Mouse (Mus musculus) heart, embryonic 14.5 days (tissue): ENCODE measurements at regions not wholly inside any gene's neighbourhood (a gene's known extent, or its start where the extent isn't known, plus 50 kb on each side); places are given as distances from the start of the nearest gene placed in this dataset.

Experiments
- ATAC-seq: fragments of 200-750 bp; cut with Nextera tagmentation; 2 replicates; pipeline ENCODE4 v1.8.0; 2017; ENCODE audit warnings: low read depth, moderate TSS enrichment; ENCODE audit not compliant: insufficient number of reproducible peaks, insufficient read depth, low FRiP score
- H3K27ac ChIP-seq, 2 experiments: fragments of 200-500 bp in 1 of 2; fragments of 300-500 bp in 1 of 2; sonication (generic) in 1 of 2; replicated peaks in 1 of 2; 2 replicates each; pipeline ENCODE4 v1.5.1; 2012 to 2014; ENCODE audit warnings: low read depth in 2 of 2, low read length in 2 of 2, control low read depth in 1 of 2, mild to moderate bottlenecking in 1 of 2, mixed read lengths in 1 of 2; ENCODE audit not compliant: control insufficient read depth in 1 of 2, insufficient read depth in 1 of 2
- H3K27me3 ChIP-seq: fragments of 300-500 bp; sonication (generic); 2 replicates; pipeline ENCODE4 v1.6.1; 2014; ENCODE audit warnings: mild to moderate bottlenecking, low read length, control low read depth; ENCODE audit not compliant: control insufficient read depth, insufficient read depth
- H3K36me3 ChIP-seq: fragments of 300-500 bp; sonication (generic); 2 replicates; pipeline ENCODE4 v1.6.1; 2014; ENCODE audit warnings: mild to moderate bottlenecking, control low read depth, low read length, mixed read lengths; ENCODE audit not compliant: control insufficient read depth, insufficient read depth
- H3K4me1 ChIP-seq, 2 experiments: fragments of 200-500 bp in 1 of 2; fragments of 300-500 bp in 1 of 2; sonication (generic) in 1 of 2; 2 replicates each; pipeline ENCODE4 v1.6.1; 2012 to 2014; ENCODE audit warnings: low read length in 2 of 2, control low read depth in 1 of 2, mixed read lengths in 1 of 2; ENCODE audit not compliant: control insufficient read depth in 2 of 2, insufficient read depth in 2 of 2
- H3K4me2 ChIP-seq: fragments of 300-500 bp; sonication (generic); 2 replicates; pipeline ENCODE4 v1.6.1; 2014; ENCODE audit warnings: mild to moderate bottlenecking, low read length
- H3K4me3 ChIP-seq, 2 experiments: fragments of 200-500 bp in 1 of 2; fragments of 300-500 bp in 1 of 2; sonication (generic) in 1 of 2; 2 replicates each; pipeline ENCODE4 v1.5.1; 2012 to 2014; ENCODE audit warnings: low read length in 2 of 2, mild to moderate bottlenecking in 2 of 2, control low read depth in 1 of 2, low read depth in 1 of 2, moderate library complexity in 1 of 2; ENCODE audit not compliant: control insufficient read depth in 1 of 2, insufficient read depth in 1 of 2
- H3K9ac ChIP-seq: fragments of 300-500 bp; sonication (generic); 2 replicates; pipeline ENCODE4 v1.6.1; 2014; ENCODE audit warnings: mild to moderate bottlenecking, low read length
- H3K9me3 ChIP-seq: fragments of 300-500 bp; sonication (generic); 2 replicates; pipeline ENCODE4 v1.6.1; 2016; ENCODE audit warnings: low read length, control low read depth; ENCODE audit not compliant: control insufficient read depth
- WGBS: fragments of 180-500 bp; shearing (Covaris S2); extraction: QIAGEN DNeasy Blood & Tissue Kit; methylation state at CpG from one replicate; pipeline ENCODE4 v1.1.7; 2014; 5-methylcytosine and 5-hydroxymethylcytosine counted together

GRCm38 (mm10) chr14:120170733-120171132, 104.7 kb upstream of the Mbnl2 start:
- Histone ChIP-seq H3K4me2 (no peak overlapping the region), H3K9ac (no peak overlapping the region), H3K4me1 (peaks cover 0 to under 1% of the 10 kb centered on the region in 2 experiments; a peak in 1 of 4 replicates), H3K36me3 (no peaks in the 10 kb centered on the region), H3K27me3 (no peaks in the 10 kb centered on the region), H3K27ac (no peak overlapping the region), H3K4me3 (no peak overlapping the region), H3K9me3 (no peaks in the 10 kb centered on the region)
- no peak for ATAC-seq
- WGBS = 85% methylated on average over 7 of the region's 7 CpGs

- no peak overlapping the region for H3K9ac ChIP-seq
- no peak overlapping the region for H3K4me2 ChIP-seq
- no peaks in the 10 kb centered on the region for H3K9me3 ChIP-seq
- H3K4me3 ChIP-seq = no peak overlapping the region
- WGBS = 68% methylated on average over 4 of the region's 4 CpGs
- H3K36me3 ChIP-seq = no peaks in the 10 kb centered on the region
- H3K4me1 ChIP-seq = no peaks in the 10 kb centered on the region
- H3K27me3 ChIP-seq = no peaks in the 10 kb centered on the region
- no peak overlapping the region for H3K27ac ChIP-seq
- ATAC-seq = no peak
These were observed 103.4 kb upstream of the Mbnl2 start for GRCm38 (mm10) chr14:120172058-120172457.

- Histone ChIP-seq H3K27ac (no peak overlapping the region), H3K27me3 (no peaks in the 10 kb centered on the region), H3K4me1 (no peaks in the 10 kb centered on the region), H3K4me2 (no peak overlapping the region), H3K9me3 (no peaks in the 10 kb centered on the region), H3K9ac (no peak overlapping the region), H3K36me3 (no peaks in the 10 kb centered on the region), H3K4me3 (no peak overlapping the region)
- ATAC-seq = no peak
- 87% methylated on average over 8 of the region's 8 CpGs for WGBS
These were observed 102.6 kb upstream of the Mbnl2 start for GRCm38 (mm10) chr14:120172844-120173243.

GRCm38 (mm10) chr14:120174615-120175014, 100.9 kb upstream of the Mbnl2 start:
- Histone ChIP-seq H3K36me3 (no peaks in the 10 kb centered on the region), H3K9me3 (no peaks in the 10 kb centered on the region), H3K27ac (no peak overlapping the region), H3K4me3 (no peak overlapping the region), H3K27me3 (no peaks in the 10 kb centered on the region), H3K9ac (no peak overlapping the region), H3K4me1 (no peaks in the 10 kb centered on the region), H3K4me2 (no peak overlapping the region)
- no peak for ATAC-seq
- WGBS = 64% methylated on average over 5 of the region's 5 CpGs

- H3K36me3 ChIP-seq = no peaks in the 10 kb centered on the region
- WGBS = 30% methylated on average over 1 of the region's 1 CpGs
- H3K27me3 ChIP-seq = no peaks in the 10 kb centered on the region
- H3K9me3 ChIP-seq = no peaks in the 10 kb centered on the region
- H3K4me2 ChIP-seq = no peak overlapping the region
- H3K4me1 ChIP-seq = no peaks in the 10 kb centered on the region
- no peak overlapping the region for H3K27ac ChIP-seq
- no peak for ATAC-seq
- H3K9ac ChIP-seq = no peak overlapping the region
- no peak overlapping the region for H3K4me3 ChIP-seq
These were observed 80.3 kb upstream of the Mbnl2 start for GRCm38 (mm10) chr14:120195218-120195617.

GRCm38 (mm10) chr14:120211741-120212140, 63.7 kb upstream of the Mbnl2 start:
- Histone ChIP-seq H3K4me1 (no peaks in the 10 kb centered on the region), H3K4me3 (no peak overlapping the region), H3K4me2 (no peak overlapping the region), H3K9me3 (no peaks in the 10 kb centered on the region), H3K27me3 (no peaks in the 10 kb centered on the region), H3K9ac (no peak overlapping the region), H3K36me3 (no peaks in the 10 kb centered on the region), H3K27ac (no peak overlapping the region)
- no peak for ATAC-seq
- WGBS = 74% methylated on average over 3 of the region's 3 CpGs

- Histone ChIP-seq H3K4me2 (no peak overlapping the region), H3K27ac (no peak overlapping the region), H3K4me1 (no peaks in the 10 kb centered on the region), H3K36me3 (no peaks in the 10 kb centered on the region), H3K4me3 (no peak overlapping the region), H3K9me3 (no peaks in the 10 kb centered on the region), H3K27me3 (no peaks in the 10 kb centered on the region), H3K9ac (no peak overlapping the region)
- ATAC-seq = no peak
- WGBS = 89% methylated on average over 5 of the region's 5 CpGs
These were observed 62.8 kb upstream of the Mbnl2 start for GRCm38 (mm10) chr14:120212626-120213025.

GRCm38 (mm10) chr14:120219224-120219623, 56.2 kb upstream of the Mbnl2 start:
- H3K4me1 ChIP-seq = no peaks in the 10 kb centered on the region
- H3K36me3 ChIP-seq = no peaks in the 10 kb centered on the region
- H3K9ac ChIP-seq = no peak overlapping the region
- no peaks in the 10 kb centered on the region for H3K27me3 ChIP-seq
- H3K27ac ChIP-seq = no peak overlapping the region
- H3K4me3 ChIP-seq = no peak overlapping the region
- no peak for ATAC-seq
- H3K4me2 ChIP-seq = no peak overlapping the region
- WGBS = 78% methylated on average over 4 of the region's 4 CpGs
- H3K9me3 ChIP-seq = no peaks in the 10 kb centered on the region
